Mouse (Mus musculus): ENCODE measurements around the gene Tex45.

Tex45 gene

GRCm38 (mm10) chr8:3470562-3470961 is at the start of gene Tex45:
Gene Tex45, plus strand, starts transcription at chr8:3470862.
- no peak for DNase-seq

GRCm38 (mm10) chr8:3421507-3421906 is 49.2 kb upstream of the Tex45 start:
- DNase-seq = no peak

GRCm38 (mm10) chr8:3425217-3425616 is 45.4 kb upstream of the Tex45 start:
- DNase-seq = no peak

GRCm38 (mm10) chr8:3426211-3426610 is 44.5 kb upstream of the Tex45 start:
- no peak for DNase-seq

GRCm38 (mm10) chr8:3428426-3428825 is 42.2 kb upstream of the Tex45 start:
- DNase-seq = no peak

- peak; percentile 80 for DNase-seq
Observed at GRCm38 (mm10) chr8:3429966-3430365, 40.7 kb upstream of the Tex45 start.

GRCm38 (mm10) chr8:3431113-3431512 is 39.5 kb upstream of the Tex45 start:
- no peak for DNase-seq

GRCm38 (mm10) chr8:3436492-3436891 is 34.2 kb upstream of the Tex45 start:
- DNase-seq = no peak

GRCm38 (mm10) chr8:3439510-3439909 is 31.2 kb upstream of the Tex45 start:
- no peak for DNase-seq

- no peak for DNase-seq
Observed at GRCm38 (mm10) chr8:3449226-3449625, 21.4 kb upstream of the Tex45 start.

GRCm38 (mm10) chr8:3450670-3451069 is 20.0 kb upstream of the Tex45 start:
- peak; percentile 59 for DNase-seq

GRCm38 (mm10) chr8:3451992-3452391 is 18.7 kb upstream of the Tex45 start:
- DNase-seq = no peak

- DNase-seq = no peak
Observed at GRCm38 (mm10) chr8:3463248-3463647, 7.4 kb upstream of the Tex45 start.

GRCm38 (mm10) chr8:3464309-3464708 is 6.4 kb upstream of the Tex45 start:
- no peak for DNase-seq

- peak; percentile 98 for DNase-seq
Observed at GRCm38 (mm10) chr8:3467006-3467885, 3.4 kb upstream of the Tex45 start, which contains the start of gene Pex11g. Gene Pex11g, minus strand, starts transcription at chr8:3467680.

- no peak for DNase-seq
Observed at GRCm38 (mm10) chr8:3467886-3468545, 2.6 kb upstream of the Tex45 start.

GRCm38 (mm10) chr8:3468838-3469237 is 1.8 kb upstream of the Tex45 start:
- no peak for DNase-seq

- DNase-seq = no peak
Observed at GRCm38 (mm10) chr8:3475715-3476429, 5.2 kb downstream of the Tex45 start.

GRCm38 (mm10) chr8:3480221-3480785 is 9.6 kb downstream of the Tex45 start:
- no peak for DNase-seq

GRCm38 (mm10) chr8:3481605-3482004 is 10.9 kb downstream of the Tex45 start:
- DNase-seq = no peak

GRCm38 (mm10) chr8:3482240-3482740 is 11.6 kb downstream of the Tex45 start:
- DNase-seq = no peak

GRCm38 (mm10) chr8:3483546-3483945 is 12.9 kb downstream of the Tex45 start:
- DNase-seq = no peak

GRCm38 (mm10) chr8:3485192-3485591 is 14.5 kb downstream of the Tex45 start:
- DNase-seq = no peak
